Comparison of ENCODE assay signal across 12 mouse cellular contexts in genomic region chr16:74597735-74598340, GRCm38 (mm10).
DNase-seq lines count a peak whose midpoint lies in the region; ATAC-seq lines count a peak whose summit lies in the region.
"Had no signal": no experiment of that assay in that cellular context is flagged by ENCODE, and none has a peak within 500 bp of the region (broad histone marks: within the 10 kb centered on the region; RNA-seq: fewer than 3 reads in every experiment).

No protein-coding gene starts in this region.

- H3K27me3 ChIP-seq in kidney, embryonic 15.5 days = no peaks in the 10 kb centered on the region
- no peaks in the 10 kb centered on the region for H3K27me3 ChIP-seq in stomach, embryonic 16.5 days (ENCODE audit: control insufficient read depth, insufficient read depth, low read length)
- H3K27me3 ChIP-seq: liver, embryonic 13.5 days; midbrain, embryonic 15.5 days had no signal

- no peak overlapping the region for H3K4me3 ChIP-seq in kidney, embryonic 15.5 days (replicated peaks)
- no peak overlapping the region for H3K4me3 ChIP-seq in stomach, embryonic 16.5 days (replicated peaks; ENCODE audit: low read length)
- H3K4me3 ChIP-seq: left cerebral cortex, adult 2 months; liver, embryonic 13.5 days; midbrain, embryonic 15.5 days had no signal

- no peaks in the 10 kb centered on the region for H3K9me3 ChIP-seq in kidney, embryonic 15.5 days (replicated peaks)
- no peaks in the 10 kb centered on the region for H3K9me3 ChIP-seq in stomach, embryonic 16.5 days (replicated peaks; ENCODE audit: control insufficient read depth, low read length)
- H3K9me3 ChIP-seq: liver, embryonic 13.5 days; midbrain, embryonic 15.5 days had no signal

- no peak overlapping the region for H3K4me2 ChIP-seq in kidney, embryonic 15.5 days
- no peak overlapping the region for H3K4me2 ChIP-seq in stomach, embryonic 16.5 days (ENCODE audit: low read depth, low read length)
- H3K4me2 ChIP-seq: liver, embryonic 13.5 days; midbrain, embryonic 15.5 days had no signal

- H3K9ac ChIP-seq in kidney, embryonic 15.5 days = no peak overlapping the region
- no peak overlapping the region for H3K9ac ChIP-seq in stomach, embryonic 16.5 days (ENCODE audit: low read length)
- H3K9ac ChIP-seq: liver, embryonic 13.5 days; midbrain, embryonic 15.5 days had no signal

- DNase-seq in kidney, postnatal 25 days = no peak
- DNase-seq in right cerebral cortex, postnatal 4 days = peak; percentile 11
- no peak for DNase-seq in right cerebral cortex, adult 18-20 months
- DNase-seq in layer of hippocampus, adult 9-11 months = peak; percentile 73
- no peak for DNase-seq in thymus, postnatal 25 days
- DNase-seq in natural killer cell, adult 2 months (ENCODE audit: low spot score in 2 of 2) = no peak
- DNase-seq: gastrocnemius, postnatal 25 days; liver, embryonic 13.5 days had no signal

- peaks cover 7% of the 10 kb centered on the region; the same call in 1 of the 2 replicates for H3K4me1 ChIP-seq in kidney, embryonic 15.5 days
- no peaks in the 10 kb centered on the region for H3K4me1 ChIP-seq in stomach, embryonic 16.5 days (ENCODE audit: control insufficient read depth, insufficient read depth, low read length)
- H3K4me1 ChIP-seq: liver, embryonic 13.5 days; midbrain, embryonic 15.5 days had no signal

- peak; percentile 87 for ATAC-seq in kidney, embryonic 15.5 days (replicated peaks; ENCODE audit: low FRiP score)
- peak; percentile 83 for ATAC-seq in stomach, embryonic 16.5 days (ENCODE audit: insufficient read depth, low FRiP score)
- ATAC-seq: midbrain, embryonic 15.5 days had no signal

- no peaks in the 10 kb centered on the region for H3K36me3 ChIP-seq in kidney, embryonic 15.5 days
- H3K36me3 ChIP-seq in stomach, embryonic 16.5 days (ENCODE audit: control insufficient read depth, insufficient read depth, low read length) = no peaks in the 10 kb centered on the region
- H3K36me3 ChIP-seq: liver, embryonic 13.5 days; midbrain, embryonic 15.5 days had no signal

- no peak overlapping the region for H3K27ac ChIP-seq in kidney, embryonic 15.5 days
- no peak overlapping the region for H3K27ac ChIP-seq in stomach, embryonic 16.5 days (ENCODE audit: low read length)
- H3K27ac ChIP-seq: left cerebral cortex, adult 2 months; liver, embryonic 13.5 days; midbrain, embryonic 15.5 days had no signal

- 39% methylated on average over 4 of the region's 4 CpGs for WGBS in kidney, embryonic 15.5 days
- 32% methylated on average over 4 of the region's 4 CpGs for WGBS in stomach, embryonic 16.5 days

Comparison
In these comparisons a context has a peak if more than half of its experiments do, and no peak if none do; other contexts are left out.
1. DNase-seq: peak in right cerebral cortex, postnatal 4 days (single experiment) and layer of hippocampus, adult 9-11 months (single experiment); none in kidney, postnatal 25 days (0 of 2), right cerebral cortex, adult 18-20 months (single experiment), thymus, postnatal 25 days (single experiment) and natural killer cell, adult 2 months (0 of 2).